Mouse (Mus musculus): ENCODE data around the gene Ap1m1. TPM values are rescaled to one million over a fixed set of nuclear protein-coding genes. Genes with fewer than 3 reads are reported as not detected.

Ap1m1 gene
- 67.5 and 78.6 TPM in 2 replicates for polyA plus RNA-seq (2012; rRNA removed)

GRCm38 (mm10) chr8:72239499-72240402 is at the start of gene Ap1m1:
Gene Ap1m1, plus strand, starts transcription at chr8:72240018.
- under 1% methylated on average over 54 of the region's 54 CpGs for WGBS
- peak; percentile 96 for DNase-seq
- H3K4me3 ChIP-seq (replicated peaks; ENCODE audit: extremely low read depth, low read depth, low read length), result peak within 1 kb of the TSS; percentile 94
- peaks cover 4% of the 10 kb centered on the region; the same call in 1 of the 2 replicates for H3K4me1 ChIP-seq (ENCODE audit: control insufficient read depth, insufficient read depth, low read length)
- peak; percentile 62 for TF ChIP-seq CTCF (IDR thresholded peaks at IDR 0.05; ENCODE audit: insufficient read depth, low read length)
- peak; percentile 24; the same call in 1 of the 2 replicates for TF ChIP-seq POLR2A (IDR thresholded peaks at IDR 0.05; ENCODE audit: borderline replicate concordance, extremely low read depth, low read depth, low read length)

GRCm38 (mm10) chr8:72190215-72190539 is 49.6 kb upstream of the Ap1m1 start:
- H3K4me1 ChIP-seq (ENCODE audit: control insufficient read depth, insufficient read depth, low read length), result no peaks in the 10 kb centered on the region
- 44% methylated on average over 2 of the region's 2 CpGs for WGBS
- H3K4me3 ChIP-seq (replicated peaks; ENCODE audit: extremely low read depth, low read depth, low read length), result peak overlapping the region; percentile 47
- TF ChIP-seq POLR2A (IDR thresholded peaks at IDR 0.05; ENCODE audit: borderline replicate concordance, extremely low read depth, low read depth, low read length), result no peak
- TF ChIP-seq CTCF (IDR thresholded peaks at IDR 0.05; ENCODE audit: insufficient read depth, low read length), result no peak
- no peak for DNase-seq

GRCm38 (mm10) chr8:72192065-72192464 is 47.8 kb upstream of the Ap1m1 start:
- Histone ChIP-seq H3K4me3 (replicated peaks; ENCODE audit: extremely low read depth, low read depth, low read length) (no peak overlapping the region), H3K4me1 (ENCODE audit: control insufficient read depth, insufficient read depth, low read length) (no peaks in the 10 kb centered on the region)
- TF ChIP-seq POLR2A (IDR thresholded peaks at IDR 0.05; ENCODE audit: borderline replicate concordance, extremely low read depth, low read depth, low read length) (no peak), CTCF (IDR thresholded peaks at IDR 0.05; ENCODE audit: insufficient read depth, low read length) (no peak)
- DNase-seq, result no peak

- 55% methylated on average over 8 of the region's 8 CpGs for WGBS
- no peak for DNase-seq
- Histone ChIP-seq H3K4me3 (replicated peaks; ENCODE audit: extremely low read depth, low read depth, low read length) (no peak overlapping the region), H3K4me1 (ENCODE audit: control insufficient read depth, insufficient read depth, low read length) (no peaks in the 10 kb centered on the region)
- TF ChIP-seq POLR2A (IDR thresholded peaks at IDR 0.05; ENCODE audit: borderline replicate concordance, extremely low read depth, low read depth, low read length) (no peak), CTCF (IDR thresholded peaks at IDR 0.05; ENCODE audit: insufficient read depth, low read length) (no peak)
Measured at GRCm38 (mm10) chr8:72197997-72198396, 41.8 kb upstream of the Ap1m1 start.

GRCm38 (mm10) chr8:72208582-72208981 is 31.2 kb upstream of the Ap1m1 start:
- DNase-seq, result no peak
- Histone ChIP-seq H3K4me3 (replicated peaks; ENCODE audit: extremely low read depth, low read depth, low read length) (no peak overlapping the region), H3K4me1 (ENCODE audit: control insufficient read depth, insufficient read depth, low read length) (no peaks in the 10 kb centered on the region)
- WGBS, result 64% methylated on average over 1 of the region's 1 CpGs
- TF ChIP-seq POLR2A (IDR thresholded peaks at IDR 0.05; ENCODE audit: borderline replicate concordance, extremely low read depth, low read depth, low read length) (no peak), CTCF (IDR thresholded peaks at IDR 0.05; ENCODE audit: insufficient read depth, low read length) (no peak)

GRCm38 (mm10) chr8:72210222-72210621 is 29.6 kb upstream of the Ap1m1 start:
- TF ChIP-seq CTCF (IDR thresholded peaks at IDR 0.05; ENCODE audit: insufficient read depth, low read length), result no peak
- TF ChIP-seq POLR2A (IDR thresholded peaks at IDR 0.05; ENCODE audit: borderline replicate concordance, extremely low read depth, low read depth, low read length), result no peak
- Histone ChIP-seq H3K4me3 (replicated peaks; ENCODE audit: extremely low read depth, low read depth, low read length) (no peak overlapping the region), H3K4me1 (ENCODE audit: control insufficient read depth, insufficient read depth, low read length) (no peaks in the 10 kb centered on the region)
- no peak for DNase-seq
- WGBS, result 68% methylated on average over 4 of the region's 4 CpGs

- no peaks in the 10 kb centered on the region for H3K4me1 ChIP-seq (ENCODE audit: control insufficient read depth, insufficient read depth, low read length)
- 51% methylated on average over 2 of the region's 2 CpGs for WGBS
- no peak overlapping the region for H3K4me3 ChIP-seq (replicated peaks; ENCODE audit: extremely low read depth, low read depth, low read length)
- no peak for DNase-seq
- TF ChIP-seq POLR2A (IDR thresholded peaks at IDR 0.05; ENCODE audit: borderline replicate concordance, extremely low read depth, low read depth, low read length) (no peak), CTCF (IDR thresholded peaks at IDR 0.05; ENCODE audit: insufficient read depth, low read length) (no peak)
Measured at GRCm38 (mm10) chr8:72210710-72211109, 29.1 kb upstream of the Ap1m1 start.

GRCm38 (mm10) chr8:72211846-72212245 is 28.0 kb upstream of the Ap1m1 start:
- TF ChIP-seq POLR2A (IDR thresholded peaks at IDR 0.05; ENCODE audit: borderline replicate concordance, extremely low read depth, low read depth, low read length) (no peak), CTCF (IDR thresholded peaks at IDR 0.05; ENCODE audit: insufficient read depth, low read length) (no peak)
- no peak for DNase-seq
- WGBS, result 79% methylated on average over 1 of the region's 1 CpGs
- Histone ChIP-seq H3K4me3 (replicated peaks; ENCODE audit: extremely low read depth, low read depth, low read length) (no peak overlapping the region), H3K4me1 (ENCODE audit: control insufficient read depth, insufficient read depth, low read length) (no peaks in the 10 kb centered on the region)

- DNase-seq, result no peak
- Histone ChIP-seq H3K4me3 (replicated peaks; ENCODE audit: extremely low read depth, low read depth, low read length) (no peak within 1 kb of the TSS), H3K4me1 (ENCODE audit: control insufficient read depth, insufficient read depth, low read length) (no peaks in the 10 kb centered on the region)
- no peak for TF ChIP-seq POLR2A (IDR thresholded peaks at IDR 0.05; ENCODE audit: borderline replicate concordance, extremely low read depth, low read depth, low read length)
- no peak for TF ChIP-seq CTCF (IDR thresholded peaks at IDR 0.05; ENCODE audit: insufficient read depth, low read length)
- 52% methylated on average over 4 of the region's 4 CpGs for WGBS
Measured at GRCm38 (mm10) chr8:72212751-72213150, 27.1 kb upstream of the Ap1m1 start, which contains the start of gene Cib3. Gene Cib3, minus strand, starts transcription at chr8:72212837.

GRCm38 (mm10) chr8:72213536-72213935 is 26.3 kb upstream of the Ap1m1 start, which contains the start of gene Gm11034:
Gene Gm11034, minus strand, starts transcription at chr8:72213636.
- 65% methylated on average over 4 of the region's 4 CpGs for WGBS
- no peak for DNase-seq
- H3K4me3 ChIP-seq (replicated peaks; ENCODE audit: extremely low read depth, low read depth, low read length), result no peak within 1 kb of the TSS
- H3K4me1 ChIP-seq (ENCODE audit: control insufficient read depth, insufficient read depth, low read length), result no peaks in the 10 kb centered on the region
- TF ChIP-seq CTCF (IDR thresholded peaks at IDR 0.05; ENCODE audit: insufficient read depth, low read length) (no peak), POLR2A (IDR thresholded peaks at IDR 0.05; ENCODE audit: borderline replicate concordance, extremely low read depth, low read depth, low read length) (no peak)
